Mouse (Mus musculus) midbrain, embryonic 16.5 days (tissue): ENCODE results near the gene Mgmt. TPM values are rescaled to one million over a fixed set of nuclear protein-coding genes. Genes with fewer than 3 reads are reported as not detected.

ENCODE experiments used
- ATAC-seq: fragments of 200-750 bp; cut with Nextera tagmentation; 2 replicates; pipeline ENCODE4 v1.8.0; 2017; ENCODE audit warnings: moderate TSS enrichment
- H3K27ac ChIP-seq: fragments of 300-500 bp; sonication (generic); 2 replicates; pipeline ENCODE4 v1.5.1; 2014; ENCODE audit warnings: mild to moderate bottlenecking, low read length, mixed read lengths
- H3K27me3 ChIP-seq: fragments of 300-500 bp; sonication (generic); 2 replicates; pipeline ENCODE4 v1.6.1; 2014; ENCODE audit warnings: low read depth, low read length, mixed read lengths; ENCODE audit not compliant: control insufficient read depth, insufficient read depth
- H3K36me3 ChIP-seq: fragments of 300-500 bp; sonication (generic); 2 replicates; pipeline ENCODE4 v1.6.1; 2014; ENCODE audit warnings: mild to moderate bottlenecking, low read length, moderate library complexity, mixed read lengths; ENCODE audit not compliant: control insufficient read depth, insufficient read depth
- H3K4me1 ChIP-seq: fragments of 300-500 bp; sonication (generic); 2 replicates; pipeline ENCODE4 v1.6.1; 2014; ENCODE audit warnings: mild to moderate bottlenecking, low read length, mixed read lengths; ENCODE audit not compliant: control insufficient read depth, insufficient read depth
- H3K4me2 ChIP-seq: fragments of 300-500 bp; sonication (generic); 2 replicates; pipeline ENCODE4 v1.6.1; 2014; ENCODE audit warnings: mild to moderate bottlenecking, low read length, mixed read lengths
- H3K4me3 ChIP-seq: fragments of 300-500 bp; sonication (generic); 2 replicates; pipeline ENCODE4 v1.5.1; 2014; ENCODE audit warnings: low read depth, mild to moderate bottlenecking, low read length, moderate library complexity, mixed read lengths
- H3K9ac ChIP-seq: fragments of 300-500 bp; sonication (generic); 2 replicates; pipeline ENCODE4 v1.6.1; 2014; ENCODE audit warnings: low read depth, low read length, mixed read lengths
- H3K9me3 ChIP-seq: fragments of 300-500 bp; sonication (generic); replicated peaks from 2 replicates; pipeline ENCODE4 v1.6.1; 2014; ENCODE audit warnings: mild to moderate bottlenecking, low read length, mixed read lengths; ENCODE audit not compliant: control insufficient read depth, poor library complexity, severe bottlenecking
- WGBS: fragments of 180-500 bp; shearing (Covaris S2); extraction: QIAGEN DNeasy Blood & Tissue Kit; methylation state at CpG from one replicate; pipeline ENCODE4 v1.1.7; 2014; 5-methylcytosine and 5-hydroxymethylcytosine counted together
- polyA plus RNA-seq: library from polyadenylated mRNA; unstranded; fragments of >200 nt; fragmentation: Nextera tagmentation; extraction: Ambion mirVana; gene quantifications from 2 replicates; pipeline ENCODE4 v1.2.1, GENCODE M21; 2015

The Mgmt gene
- polyA plus RNA-seq, 1 experiment from 2014 or later = 0.98 TPM

DNA sequence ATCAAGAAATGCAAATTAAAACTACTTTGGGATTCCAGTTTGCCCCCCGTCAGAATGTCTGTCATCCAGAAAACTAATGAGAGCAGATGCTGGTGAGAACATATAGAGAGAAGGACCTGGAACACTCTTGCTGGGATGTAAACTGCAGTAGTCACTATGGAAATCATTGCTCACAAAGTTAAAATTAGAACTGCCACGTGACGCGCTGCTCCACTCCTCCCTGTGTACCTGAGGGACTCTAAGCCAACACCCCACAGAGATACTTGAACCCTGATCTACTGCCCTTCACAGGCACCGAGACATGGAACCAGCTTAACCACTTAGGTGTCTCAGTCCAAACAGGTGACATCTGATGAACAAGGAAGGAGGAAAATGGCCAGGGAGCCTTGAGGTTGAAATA, 171.0 kb downstream of the Mgmt start:
- Histone ChIP-seq H3K27ac (no peak overlapping the region), H3K9me3 (no peaks in the 10 kb centered on the region), H3K4me1 (peaks cover 9% of the 10 kb centered on the region), H3K36me3 (no peaks in the 10 kb centered on the region), H3K27me3 (no peaks in the 10 kb centered on the region), H3K4me2 (no peak overlapping the region), H3K9ac (no peak overlapping the region), H3K4me3 (no peak overlapping the region)
- 86% methylated on average over 5 of the region's 5 CpGs for WGBS
- no peak for ATAC-seq

DNA sequence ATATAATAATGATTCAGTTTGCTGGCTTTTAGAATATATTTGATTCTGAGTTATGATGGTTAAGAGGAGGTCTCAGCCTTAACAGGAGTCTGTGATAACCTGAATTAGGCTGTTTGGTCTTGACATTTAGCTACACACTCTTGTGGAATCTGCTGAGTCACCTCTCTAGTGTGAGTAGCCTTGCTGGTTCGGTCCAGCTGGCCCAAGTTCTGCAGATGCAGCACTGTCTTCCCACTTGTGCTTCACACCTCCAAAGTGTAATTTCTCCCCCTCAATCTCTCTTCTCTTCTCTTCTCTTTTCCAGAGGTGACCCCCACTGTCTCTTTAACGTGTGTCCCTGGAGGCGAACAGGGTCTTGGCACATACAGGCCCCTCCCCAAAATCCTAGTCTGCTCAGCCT, 171.8 kb downstream of the Mgmt start:
- no peak overlapping the region for H3K9ac ChIP-seq
- H3K9me3 ChIP-seq = no peaks in the 10 kb centered on the region
- H3K36me3 ChIP-seq = no peaks in the 10 kb centered on the region
- no peak overlapping the region for H3K4me2 ChIP-seq
- no peaks in the 10 kb centered on the region for H3K27me3 ChIP-seq
- no peak for ATAC-seq
- no peak overlapping the region for H3K4me3 ChIP-seq
- no peak overlapping the region for H3K27ac ChIP-seq
- peaks cover 9% of the 10 kb centered on the region for H3K4me1 ChIP-seq
- WGBS = 91% methylated on average over 3 of the region's 3 CpGs

DNA sequence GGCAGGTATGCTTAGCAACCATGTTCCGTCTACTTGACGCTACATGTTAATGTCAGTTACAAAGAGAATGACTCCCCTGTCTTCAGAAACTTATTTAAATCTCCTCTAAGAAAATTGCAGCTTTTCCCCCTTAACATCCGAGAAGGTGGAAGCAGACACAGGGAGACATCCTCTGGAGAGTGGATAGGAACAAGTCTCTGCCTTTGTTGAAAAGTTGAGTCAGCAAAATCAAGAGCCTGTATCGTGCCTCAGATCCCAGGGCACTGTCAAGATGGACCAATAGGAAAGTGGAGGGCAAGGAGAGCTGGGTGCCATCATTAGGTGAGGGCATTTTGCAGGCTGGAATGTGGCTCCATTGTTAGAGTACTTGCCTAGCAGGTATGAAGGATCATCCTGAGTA, 172.6 kb downstream of the Mgmt start:
- Histone ChIP-seq H3K9ac (no peak overlapping the region), H3K4me2 (no peak overlapping the region), H3K27me3 (no peaks in the 10 kb centered on the region), H3K4me1 (peaks cover 9% of the 10 kb centered on the region), H3K27ac (no peak overlapping the region), H3K36me3 (no peaks in the 10 kb centered on the region), H3K4me3 (no peak overlapping the region), H3K9me3 (no peaks in the 10 kb centered on the region)
- ATAC-seq = no peak
- WGBS = 79% methylated on average over 4 of the region's 4 CpGs

DNA sequence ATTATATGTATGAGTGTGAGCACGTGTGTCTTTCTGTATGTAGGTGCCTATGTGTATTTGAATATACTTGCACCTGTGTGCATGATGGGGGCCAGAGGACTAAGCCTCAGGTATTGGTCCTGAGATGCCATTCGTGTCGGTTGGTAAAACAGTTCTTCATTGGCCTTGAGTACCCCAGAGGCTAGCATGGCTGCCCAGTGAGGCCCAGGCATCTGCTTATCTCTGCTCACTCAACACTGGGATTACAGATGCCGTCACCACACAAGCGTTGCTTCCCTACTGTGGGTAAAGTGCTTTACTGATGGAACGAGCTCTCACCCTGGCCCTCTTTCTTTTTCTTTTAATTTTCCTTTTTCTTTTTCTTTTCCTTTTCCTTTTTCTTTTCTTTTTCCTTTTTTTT, 173.3 kb downstream of the Mgmt start:
- Histone ChIP-seq H3K36me3 (no peaks in the 10 kb centered on the region), H3K27me3 (0 out of 2 replicates have a peak, but pooled peaks cover 2% of the 10 kb centered on the region), H3K9me3 (no peaks in the 10 kb centered on the region), H3K4me1 (peaks cover 9% of the 10 kb centered on the region), H3K4me3 (no peak overlapping the region), H3K4me2 (no peak overlapping the region), H3K27ac (no peak overlapping the region), H3K9ac (no peak overlapping the region)
- no peak for ATAC-seq
- WGBS = 81% methylated on average over 6 of the region's 6 CpGs

DNA sequence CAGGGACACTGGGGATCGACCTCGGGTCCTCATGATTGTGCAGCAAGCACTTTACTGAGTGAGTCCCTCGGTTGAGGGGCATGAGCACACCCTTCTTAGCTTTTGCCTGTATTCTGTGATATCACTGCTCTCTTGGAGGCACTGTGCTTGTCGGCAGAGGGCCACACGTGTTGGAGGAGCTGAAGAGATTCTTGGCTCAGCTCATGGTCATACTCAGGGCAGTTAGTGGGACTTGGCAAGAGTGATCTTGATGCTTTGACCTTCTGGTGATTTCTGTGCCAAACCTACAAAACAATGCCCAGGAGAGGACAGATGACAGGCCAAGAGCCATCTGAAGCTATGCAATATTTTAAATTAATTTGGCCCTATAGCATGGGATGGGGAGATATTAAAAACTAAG, 174.4 kb downstream of the Mgmt start:
- Histone ChIP-seq H3K4me2 (no peak overlapping the region), H3K36me3 (no peaks in the 10 kb centered on the region), H3K9me3 (no peaks in the 10 kb centered on the region), H3K4me1 (peaks cover 9% of the 10 kb centered on the region), H3K27ac (no peak overlapping the region), H3K27me3 (0 out of 2 replicates have a peak, but pooled peaks cover 2% of the 10 kb centered on the region), H3K4me3 (no peak overlapping the region), H3K9ac (no peak overlapping the region)
- ATAC-seq = no peak
- 86% methylated on average over 5 of the region's 5 CpGs for WGBS

DNA sequence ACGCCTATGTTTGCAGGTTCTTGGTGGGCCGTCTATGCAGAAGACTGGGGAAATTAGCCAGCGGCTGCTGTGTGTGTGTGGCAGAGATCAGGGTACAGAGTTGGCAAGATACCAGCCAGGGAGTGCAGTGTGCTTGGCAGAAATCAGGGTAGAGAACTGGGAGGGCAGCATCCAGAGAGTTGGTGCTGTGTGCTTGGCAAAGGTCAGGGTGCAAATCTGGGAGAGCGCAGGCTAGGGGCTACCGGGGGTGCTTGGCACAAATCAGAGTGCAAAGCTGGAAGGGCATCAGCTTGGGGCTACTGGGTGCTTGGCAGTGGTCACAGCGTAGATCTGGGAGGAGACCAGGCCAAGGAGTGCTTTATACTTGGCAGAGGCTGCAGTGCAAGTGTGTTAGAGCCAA, 175.4 kb downstream of the Mgmt start:
- 0 out of 2 replicates have a peak, but pooled peaks cover 2% of the 10 kb centered on the region for H3K4me1 ChIP-seq
- H3K27ac ChIP-seq = no peak overlapping the region
- H3K36me3 ChIP-seq = no peaks in the 10 kb centered on the region
- no peak for ATAC-seq
- no peaks in the 10 kb centered on the region for H3K9me3 ChIP-seq
- 0 out of 2 replicates have a peak, but pooled peaks cover 2% of the 10 kb centered on the region for H3K27me3 ChIP-seq
- WGBS = 86% methylated on average over 6 of the region's 6 CpGs
- no peak overlapping the region for H3K4me3 ChIP-seq
- H3K4me2 ChIP-seq = no peak overlapping the region
- no peak overlapping the region for H3K9ac ChIP-seq

DNA sequence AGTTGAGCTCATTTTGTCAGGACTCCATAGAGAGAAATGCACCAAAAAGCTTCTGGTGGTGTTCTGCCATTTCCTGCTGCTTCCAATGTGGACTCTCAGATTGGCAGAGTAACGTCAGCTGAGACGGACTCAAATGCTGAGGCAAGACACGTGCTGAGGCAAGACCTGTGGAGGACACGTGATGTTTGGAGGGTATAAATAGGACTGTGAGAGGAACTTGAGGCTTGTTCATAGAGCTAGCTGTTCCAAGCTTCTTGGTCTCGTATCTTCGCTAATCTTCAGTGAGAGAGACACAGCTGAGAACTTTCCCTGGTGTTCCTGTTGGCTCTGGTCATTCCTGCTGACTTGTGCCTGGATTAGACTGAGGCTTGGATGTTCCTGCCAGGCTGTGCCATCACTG, 176.9 kb downstream of the Mgmt start:
- no peak overlapping the region for H3K4me3 ChIP-seq
- no peak overlapping the region for H3K9ac ChIP-seq
- no peaks in the 10 kb centered on the region for H3K9me3 ChIP-seq
- ATAC-seq = no peak
- 0 out of 2 replicates have a peak, but pooled peaks cover 2% of the 10 kb centered on the region for H3K27me3 ChIP-seq
- H3K36me3 ChIP-seq = no peaks in the 10 kb centered on the region
- H3K4me1 ChIP-seq = no peaks in the 10 kb centered on the region
- H3K27ac ChIP-seq = no peak overlapping the region
- H3K4me2 ChIP-seq = no peak overlapping the region
- WGBS = 90% methylated on average over 6 of the region's 6 CpGs

DNA sequence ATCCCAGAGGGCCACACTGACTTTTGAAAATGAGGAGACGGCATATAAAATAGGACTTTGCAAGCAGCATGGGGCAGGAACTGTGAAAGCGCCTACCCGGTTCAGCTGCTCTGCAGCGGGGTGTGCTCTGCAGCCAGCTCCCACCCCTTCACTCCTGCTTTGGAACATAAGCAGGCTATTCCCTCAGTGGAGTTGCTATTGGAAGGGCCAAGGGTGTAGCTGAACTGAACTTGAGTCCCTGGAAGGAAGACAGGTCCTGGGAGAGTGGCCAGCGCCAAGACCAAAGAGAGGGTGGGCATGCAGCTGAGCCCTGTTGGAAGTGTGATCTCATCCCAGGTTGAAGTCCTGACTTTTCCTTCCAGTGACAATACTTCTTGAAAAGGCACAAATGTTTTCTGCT, 179.5 kb downstream of the Mgmt start:
- Histone ChIP-seq H3K4me2 (no peak overlapping the region), H3K4me3 (no peak overlapping the region), H3K9me3 (no peaks in the 10 kb centered on the region), H3K27ac (no peak overlapping the region), H3K9ac (no peak overlapping the region), H3K36me3 (no peaks in the 10 kb centered on the region), H3K4me1 (no peaks in the 10 kb centered on the region), H3K27me3 (0 out of 2 replicates have a peak, but pooled peaks cover 2% of the 10 kb centered on the region)
- no peak for ATAC-seq
- WGBS = 69% methylated on average over 5 of the region's 5 CpGs

DNA sequence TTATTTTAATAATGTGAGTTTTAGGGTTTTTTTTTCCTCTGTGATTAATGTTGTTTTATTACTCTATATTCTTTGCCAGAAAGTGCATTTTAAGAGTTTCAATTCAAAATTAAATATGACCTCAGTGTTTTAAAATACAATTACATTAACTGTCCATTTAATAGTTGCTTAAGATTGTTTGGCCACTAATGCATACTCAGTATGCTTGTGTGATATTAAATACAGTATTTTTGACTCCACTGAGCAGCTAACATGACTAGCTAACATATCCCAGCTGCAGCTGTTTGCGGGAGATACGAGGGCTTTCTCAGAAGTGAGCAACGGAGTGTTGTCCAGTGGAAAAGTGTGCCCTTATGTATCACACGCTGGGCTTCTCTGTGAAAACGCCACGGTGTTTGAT, 179.9 kb downstream of the Mgmt start:
- Histone ChIP-seq H3K4me3 (no peak overlapping the region), H3K9ac (no peak overlapping the region), H3K27me3 (0 out of 2 replicates have a peak, but pooled peaks cover 2% of the 10 kb centered on the region), H3K9me3 (no peaks in the 10 kb centered on the region), H3K36me3 (no peaks in the 10 kb centered on the region), H3K4me1 (no peaks in the 10 kb centered on the region), H3K4me2 (no peak overlapping the region), H3K27ac (no peak overlapping the region)
- no peak for ATAC-seq
- WGBS = 69% methylated on average over 6 of the region's 6 CpGs
